Mouse (Mus musculus) kidney, embryonic 16.5 days (tissue): ENCODE results near the gene Snx29. TPM values are rescaled to one million over a fixed set of nuclear protein-coding genes. Genes with fewer than 3 reads are reported as not detected.

Source experiments
- ATAC-seq: fragments of 200-750 bp; cut with Nextera tagmentation; 2 replicates; pipeline ENCODE4 v1.8.0; 2017; ENCODE audit warnings: moderate TSS enrichment; ENCODE audit not compliant: low FRiP score, low TSS enrichment
- H3K27ac ChIP-seq: fragments of 300-500 bp; sonication (generic); 2 replicates; pipeline ENCODE4 v1.5.1; 2014; ENCODE audit warnings: low read length
- H3K27me3 ChIP-seq: fragments of 300-500 bp; sonication (generic); 2 replicates; pipeline ENCODE4 v1.6.1; 2014; ENCODE audit warnings: low read length, control low read depth, mixed read lengths; ENCODE audit not compliant: insufficient read depth
- H3K36me3 ChIP-seq: fragments of 300-500 bp; sonication (generic); 2 replicates; pipeline ENCODE4 v1.6.1; 2014; ENCODE audit warnings: low read length, control low read depth, mixed read lengths; ENCODE audit not compliant: insufficient read depth
- H3K4me1 ChIP-seq: fragments of 300-500 bp; sonication (generic); 2 replicates; pipeline ENCODE4 v1.6.1; 2014; ENCODE audit warnings: low read length, control low read depth, mixed read lengths; ENCODE audit not compliant: insufficient read depth
- H3K4me2 ChIP-seq: fragments of 300-500 bp; sonication (generic); replicated peaks from 2 replicates; pipeline ENCODE4 v1.6.1; 2014; ENCODE audit warnings: low read depth, low read length
- H3K4me3 ChIP-seq: fragments of 300-500 bp; sonication (generic); 2 replicates; pipeline ENCODE4 v1.5.1; 2014; ENCODE audit warnings: mild to moderate bottlenecking, low read length
- H3K9ac ChIP-seq: fragments of 300-500 bp; sonication (generic); replicated peaks from 2 replicates; pipeline ENCODE4 v1.6.1; 2014; ENCODE audit warnings: low read length
- H3K9me3 ChIP-seq: fragments of 300-500 bp; sonication (generic); 2 replicates; pipeline ENCODE4 v1.6.1; 2016; ENCODE audit warnings: low read length, control low read depth
- WGBS: fragments of 180-500 bp; shearing (Covaris S2); extraction: QIAGEN DNeasy Blood & Tissue Kit; methylation state at CpG from one replicate; pipeline ENCODE4 v1.1.7; 2014; 5-methylcytosine and 5-hydroxymethylcytosine counted together
- polyA plus RNA-seq: library from polyadenylated mRNA; unstranded; fragments of >200 nt; fragmentation: Nextera tagmentation; extraction: Ambion mirVana; gene quantifications from 2 replicates; pipeline ENCODE4 v1.2.1, GENCODE M21; 2015

The Snx29 gene
- polyA plus RNA-seq, 1 experiment from 2014 or later, result 15.7 TPM

DNA sequence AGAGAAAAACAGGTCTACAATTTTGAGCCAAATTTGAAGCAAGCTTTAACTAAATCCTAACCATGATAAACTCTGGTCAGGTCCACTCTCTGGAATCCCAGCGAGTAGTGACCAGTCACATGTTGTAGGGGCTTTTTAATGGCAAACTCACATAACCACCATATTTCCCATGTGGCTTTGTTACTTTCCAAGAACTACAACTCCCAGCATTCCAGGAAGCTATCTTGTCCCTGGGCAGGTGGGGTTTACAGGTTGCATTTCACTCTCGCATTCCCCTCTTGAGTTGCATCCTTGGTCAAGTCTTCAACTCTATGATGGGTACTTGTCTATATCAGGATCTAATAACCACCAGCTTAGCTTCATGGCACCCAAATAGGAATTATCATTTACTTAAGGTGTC, 17.2 kb upstream of the Snx29 start:
- Histone ChIP-seq H3K4me1 (no peaks in the 10 kb centered on the region), H3K4me3 (no peak overlapping the region), H3K9ac (no peak overlapping the region), H3K4me2 (no peak overlapping the region), H3K9me3 (no peaks in the 10 kb centered on the region), H3K27ac (no peak overlapping the region), H3K27me3 (no peaks in the 10 kb centered on the region), H3K36me3 (no peaks in the 10 kb centered on the region)
- WGBS, result 92% methylated on average over 2 of the region's 2 CpGs
- no peak for ATAC-seq

DNA sequence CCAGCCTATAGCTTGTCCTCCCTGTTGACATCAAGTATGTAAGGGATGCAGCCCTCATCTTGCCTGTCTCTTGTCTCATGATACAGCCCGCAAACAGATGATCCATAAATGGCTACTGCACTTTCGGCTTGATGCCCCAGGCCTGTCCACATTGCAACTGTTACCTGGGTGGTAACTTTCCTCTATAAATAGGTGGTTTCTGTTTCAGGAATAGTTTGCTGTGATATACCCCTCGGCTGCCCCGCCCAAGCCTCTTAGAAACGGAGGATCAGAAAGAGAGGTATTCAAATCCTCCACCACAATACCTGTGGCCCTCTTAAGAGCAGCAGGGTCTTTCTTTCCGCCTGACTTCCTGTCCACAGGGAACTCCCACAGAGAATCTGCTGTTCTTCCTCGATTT, 9.2 kb upstream of the Snx29 start, which contains the start of gene Tnfrsf17:
TSS of gene Tnfrsf17 (plus strand) at position 301 of the 400 bp plus-strand sequence.
- Histone ChIP-seq H3K4me2 (no peak within 1 kb of the TSS), H3K9me3 (no peaks in the 10 kb centered on the region)
- 79% methylated on average over 7 of the region's 7 CpGs for WGBS

DNA sequence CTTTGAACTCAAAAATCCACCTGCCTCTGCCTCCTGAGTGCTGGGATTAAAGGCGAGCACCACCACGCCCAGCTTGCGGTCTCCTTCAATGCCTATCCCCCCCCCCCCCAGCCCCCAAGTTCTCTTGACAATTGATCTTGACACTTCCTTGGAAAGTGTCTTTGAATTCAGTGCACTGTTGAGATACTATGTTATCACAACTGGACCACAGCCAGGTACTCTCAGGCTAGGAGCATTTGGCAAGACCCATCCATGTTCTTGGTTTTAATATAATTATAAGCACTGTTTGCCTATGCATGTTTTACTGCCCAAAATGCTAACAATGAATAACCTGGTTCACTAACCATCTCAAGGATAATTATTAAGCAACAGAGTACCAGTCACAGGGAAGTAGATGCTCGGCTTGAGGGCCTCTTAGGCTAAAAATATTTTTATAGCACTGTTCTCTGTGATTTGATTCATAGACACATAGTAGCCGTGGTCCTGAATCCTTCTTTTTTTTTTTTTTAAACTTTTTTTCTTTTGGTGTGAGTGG, 6.9 kb upstream of the Snx29 start:
- 59% methylated on average over 5 of the region's 5 CpGs for WGBS
- Histone ChIP-seq H3K4me2 (no peak overlapping the region), H3K4me3 (no peak overlapping the region), H3K27me3 (no peaks in the 10 kb centered on the region), H3K27ac (peak overlapping the region; percentile 39; the same call in 1 of the 2 replicates), H3K9ac (no peak overlapping the region), H3K36me3 (no peaks in the 10 kb centered on the region), H3K4me1 (0 out of 2 replicates have a peak, but pooled peaks cover 4% of the 10 kb centered on the region), H3K9me3 (no peaks in the 10 kb centered on the region)
- no peak; the same call in 1 of the 2 replicates for ATAC-seq

More for the DNA sequence above, 9.2 kb upstream of the Snx29 start, which contains the start of gene Tnfrsf17:
- Histone ChIP-seq H3K4me1 (0 out of 2 replicates have a peak, but pooled peaks cover 4% of the 10 kb centered on the region), H3K9ac (no peak within 1 kb of the TSS), H3K36me3 (no peaks in the 10 kb centered on the region), H3K27me3 (no peaks in the 10 kb centered on the region), H3K4me3 (no peak within 1 kb of the TSS), H3K27ac (no peak within 1 kb of the TSS)
- ATAC-seq, result no peak

DNA sequence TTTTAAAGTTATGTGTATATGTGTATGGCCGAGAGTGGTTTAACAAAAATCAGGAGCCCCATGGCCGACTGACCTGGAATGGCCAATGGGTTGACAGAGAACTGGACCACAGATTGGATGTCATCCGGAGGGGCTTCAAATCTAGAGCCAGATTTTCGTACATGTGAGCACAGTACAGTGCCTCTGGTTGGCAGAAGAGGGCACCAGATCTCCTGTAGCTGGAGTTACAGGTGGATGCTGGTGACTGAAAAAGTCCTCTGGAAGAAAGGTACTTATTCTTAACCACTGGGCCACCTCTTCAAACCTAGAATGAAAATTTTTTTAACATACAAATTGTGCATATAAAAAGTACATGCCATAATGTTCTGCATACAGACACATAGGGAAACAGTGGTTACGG, 6.0 kb upstream of the Snx29 start:
- Histone ChIP-seq H3K27me3 (no peaks in the 10 kb centered on the region), H3K27ac (peak overlapping the region; percentile 39; the same call in 1 of the 2 replicates), H3K36me3 (no peaks in the 10 kb centered on the region), H3K4me1 (0 out of 2 replicates have a peak, but pooled peaks cover 4% of the 10 kb centered on the region), H3K4me3 (no peak overlapping the region), H3K9ac (no peak overlapping the region), H3K4me2 (no peak overlapping the region), H3K9me3 (no peaks in the 10 kb centered on the region)
- ATAC-seq, result 0 out of 2 replicates have a peak, but pooled peaks have one; percentile 53
- WGBS, result 74% methylated on average over 5 of the region's 5 CpGs

DNA sequence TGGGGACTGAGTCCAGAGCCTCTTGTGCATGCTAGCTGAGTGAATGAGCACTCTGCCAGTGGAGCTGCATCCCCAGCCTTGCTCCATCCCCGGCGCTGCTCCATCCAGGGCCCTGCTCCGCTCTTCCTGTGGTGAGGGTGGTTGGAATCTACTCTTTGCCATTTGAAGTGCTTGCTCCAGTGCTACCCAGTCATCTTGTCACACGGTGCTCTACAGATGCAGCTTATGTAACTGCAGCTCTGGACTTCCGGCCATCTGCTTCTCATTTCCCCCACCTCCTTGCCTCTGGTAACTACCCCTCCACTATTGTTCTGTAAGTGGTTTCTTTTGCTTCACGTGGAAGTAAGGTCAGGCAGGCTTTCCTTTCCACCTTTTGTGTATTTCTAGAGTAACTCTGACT, 5.4 kb upstream of the Snx29 start:
- 0 out of 2 replicates have a peak, but pooled peaks cover 9% of the 10 kb centered on the region for H3K4me1 ChIP-seq
- H3K27ac ChIP-seq, result peak overlapping the region; percentile 16; the same call in 1 of the 2 replicates
- no peak overlapping the region for H3K4me2 ChIP-seq
- no peak overlapping the region for H3K9ac ChIP-seq
- no peaks in the 10 kb centered on the region for H3K27me3 ChIP-seq
- ATAC-seq, result no peak
- no peak overlapping the region for H3K4me3 ChIP-seq
- WGBS, result 56% methylated on average over 6 of the region's 6 CpGs
- no peaks in the 10 kb centered on the region for H3K36me3 ChIP-seq
- no peaks in the 10 kb centered on the region for H3K9me3 ChIP-seq

DNA sequence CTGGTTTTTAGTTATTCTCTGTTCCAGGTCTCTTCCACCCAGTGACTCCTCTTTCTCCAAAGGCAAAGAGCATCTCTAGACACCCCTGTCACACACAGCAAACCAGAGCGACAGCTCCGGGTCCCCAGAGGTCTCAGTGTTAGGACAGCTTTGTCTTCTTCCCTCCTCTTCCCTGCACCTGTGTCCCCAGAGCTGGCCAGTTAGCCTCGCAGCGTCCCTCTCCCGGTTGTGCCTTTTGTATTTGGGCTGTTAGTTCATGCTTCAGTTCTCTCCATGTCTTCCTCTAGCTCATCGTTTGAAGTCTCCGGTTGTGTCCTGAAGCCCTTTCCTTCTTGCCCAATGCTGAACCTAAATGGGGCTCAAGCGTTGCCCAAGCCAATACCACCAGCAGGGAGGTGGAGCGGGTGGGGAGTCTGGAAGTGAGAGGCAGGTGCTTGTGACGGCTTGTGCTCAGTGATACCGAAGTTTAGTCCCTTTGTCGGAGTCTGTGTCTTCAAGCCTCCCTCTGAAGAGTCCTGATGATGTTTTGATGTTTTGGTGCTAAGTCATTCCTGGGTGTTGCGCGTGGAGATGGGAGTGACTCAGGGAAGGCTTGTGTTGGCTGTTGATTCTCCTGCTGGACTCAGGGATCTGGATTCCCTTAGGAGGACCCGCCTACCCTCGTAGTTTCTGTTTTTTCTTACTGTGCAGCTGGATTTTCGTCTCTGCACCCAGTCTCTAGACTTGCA, 780 bp downstream of the Snx29 start:
- Histone ChIP-seq H3K9ac (peak overlapping the region; percentile 85), H3K4me3 (peak overlapping the region; percentile 76), H3K4me1 (peaks cover 14% of the 10 kb centered on the region), H3K4me2 (peak overlapping the region; percentile 88), H3K27ac (peak overlapping the region; percentile 81), H3K27me3 (no peaks in the 10 kb centered on the region), H3K36me3 (no peaks in the 10 kb centered on the region), H3K9me3 (no peaks in the 10 kb centered on the region)
- ATAC-seq, result peak; percentile 47
- 4% methylated on average over 17 of the region's 17 CpGs for WGBS

DNA sequence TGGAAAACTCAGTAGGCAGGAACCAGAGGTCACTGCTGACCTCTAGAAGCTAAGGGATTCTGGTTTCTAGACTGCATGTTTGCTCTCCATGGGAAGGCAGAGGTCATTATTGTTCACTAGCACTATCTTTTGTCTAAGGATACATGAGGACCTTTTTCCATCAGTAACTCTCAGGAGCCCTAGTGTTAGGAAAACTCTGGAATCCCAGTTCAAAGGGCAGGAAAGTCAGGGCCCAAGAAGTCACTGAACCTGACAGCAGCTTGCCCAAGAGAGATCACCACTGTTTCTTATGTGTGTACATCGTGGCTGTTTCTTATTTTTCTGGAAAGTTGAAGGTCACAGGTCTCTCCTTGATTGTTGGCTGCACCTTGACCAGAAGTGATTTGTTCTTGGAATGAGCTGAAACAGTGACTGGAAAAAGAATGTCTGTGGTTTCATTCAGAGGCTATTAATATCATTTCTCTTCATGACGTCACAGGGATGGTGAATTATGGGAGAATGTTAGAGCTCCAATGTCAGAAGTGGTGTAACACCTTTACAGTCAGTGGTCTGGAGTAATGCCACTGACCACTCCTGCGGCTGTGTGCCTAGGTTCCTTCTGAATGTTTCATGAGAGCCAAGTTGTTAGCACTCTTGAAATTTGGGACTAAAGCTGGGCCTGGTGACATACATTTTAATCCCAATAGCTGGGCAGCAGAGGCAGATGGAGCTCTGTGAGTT, 7.5 kb downstream of the Snx29 start:
- H3K4me3 ChIP-seq, result no peak overlapping the region
- H3K4me1 ChIP-seq, result no peaks in the 10 kb centered on the region
- H3K27ac ChIP-seq, result no peak overlapping the region
- no peak overlapping the region for H3K4me2 ChIP-seq
- H3K9ac ChIP-seq, result no peak overlapping the region
- WGBS, result 69% methylated on average over 3 of the region's 3 CpGs
- H3K36me3 ChIP-seq, result no peaks in the 10 kb centered on the region
- no peaks in the 10 kb centered on the region for H3K27me3 ChIP-seq
- no peak for ATAC-seq
- H3K9me3 ChIP-seq, result 0 out of 2 replicates have a peak, but pooled peaks cover 5% of the 10 kb centered on the region

DNA sequence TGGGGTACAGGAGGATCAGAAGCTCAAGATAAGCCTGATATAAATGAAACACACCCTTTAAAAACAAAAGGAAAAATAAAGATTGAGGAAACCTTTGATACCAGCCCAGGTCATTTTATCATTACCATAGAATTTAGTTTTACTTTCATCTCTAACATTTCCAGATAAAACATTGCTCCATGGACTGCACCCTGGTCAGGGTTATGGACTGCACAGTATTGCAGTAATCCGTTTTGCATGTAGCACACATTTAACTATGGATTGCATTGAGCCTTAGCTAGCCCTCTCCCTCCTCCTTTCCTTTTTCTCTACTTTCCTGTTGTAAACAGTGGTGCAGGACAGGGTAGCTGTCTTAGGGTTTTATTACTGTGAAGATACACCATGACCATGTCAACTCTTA, 8.3 kb downstream of the Snx29 start:
- H3K9me3 ChIP-seq, result 0 out of 2 replicates have a peak, but pooled peaks cover 5% of the 10 kb centered on the region
- no peaks in the 10 kb centered on the region for H3K27me3 ChIP-seq
- no peak overlapping the region for H3K4me2 ChIP-seq
- no peak overlapping the region for H3K9ac ChIP-seq
- H3K36me3 ChIP-seq, result no peaks in the 10 kb centered on the region
- no peak overlapping the region for H3K4me3 ChIP-seq
- 84% methylated on average over 1 of the region's 1 CpGs for WGBS
- no peak overlapping the region for H3K27ac ChIP-seq
- no peak for ATAC-seq
- H3K4me1 ChIP-seq, result no peaks in the 10 kb centered on the region

DNA sequence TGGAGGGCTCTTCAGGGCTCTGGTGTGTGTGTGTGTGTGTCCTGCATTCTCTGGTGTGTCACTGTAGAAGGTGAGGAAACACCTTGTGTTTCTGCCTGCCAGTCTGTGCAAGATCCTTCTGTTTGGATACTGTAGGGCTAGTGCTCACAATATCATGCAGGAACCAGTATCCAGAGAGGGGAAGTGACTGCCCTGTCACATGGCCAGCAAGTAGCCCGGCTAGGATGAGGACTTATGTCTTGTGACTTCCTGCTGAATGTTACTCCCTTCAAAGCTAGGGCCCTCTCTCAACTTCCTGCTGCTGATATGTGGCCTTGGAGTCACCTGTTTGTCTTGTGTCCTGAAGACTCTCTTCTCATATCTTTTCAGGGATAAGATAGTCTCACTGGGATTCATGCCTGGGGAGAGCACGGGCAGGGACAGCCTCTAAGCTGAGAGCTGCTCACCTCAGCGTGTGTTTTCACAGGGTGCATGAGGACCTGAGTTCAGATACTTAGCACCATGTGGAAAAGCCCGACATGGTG, 20.6 kb downstream of the Snx29 start:
- H3K4me1 ChIP-seq, result no peaks in the 10 kb centered on the region
- H3K27ac ChIP-seq, result peak overlapping the region; percentile 21; the same call in 1 of the 2 replicates
- H3K36me3 ChIP-seq, result no peaks in the 10 kb centered on the region
- no peaks in the 10 kb centered on the region for H3K27me3 ChIP-seq
- H3K9me3 ChIP-seq, result no peaks in the 10 kb centered on the region
- H3K4me2 ChIP-seq, result no peak overlapping the region
- no peak for ATAC-seq
- 80% methylated on average over 4 of the region's 4 CpGs for WGBS
- H3K9ac ChIP-seq, result no peak overlapping the region
- H3K4me3 ChIP-seq, result no peak overlapping the region
